Mouse (Mus musculus): ENCODE results near the gene Ehd4. TPM values are rescaled to one million over a fixed set of nuclear protein-coding genes. Genes with fewer than 3 reads are reported as not detected.

The Ehd4 gene
- polyA plus RNA-seq, 1 experiment from 2014 or later, result 50.4 TPM

DNA sequence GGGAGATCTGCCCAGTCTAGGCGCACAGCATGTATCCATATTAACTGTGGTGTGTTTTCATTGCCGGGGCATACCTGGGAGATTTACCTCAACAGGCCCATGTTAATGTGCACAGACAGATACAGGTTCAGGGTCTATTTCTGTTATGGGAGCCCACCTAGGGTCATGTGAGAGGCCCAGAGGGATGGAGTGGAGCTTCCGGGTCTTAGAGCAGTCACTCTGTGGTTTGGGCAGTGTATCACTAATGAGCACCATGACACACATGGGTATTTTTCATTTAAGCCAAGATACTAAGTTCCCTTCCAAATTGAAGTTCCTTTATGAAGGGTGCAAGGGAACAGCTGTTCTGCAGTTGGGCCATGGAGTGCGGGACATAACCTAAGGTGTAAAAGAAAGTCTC, 59.2 kb downstream of the Ehd4 start:
- no peaks in the 10 kb centered on the region for H3K9me3 ChIP-seq (ENCODE audit: low read length)
- H3K27ac ChIP-seq (ENCODE audit: low read length), result no peak overlapping the region
- H3K4me2 ChIP-seq (replicated peaks; ENCODE audit: low read depth, low read length), result no peak overlapping the region
- no peaks in the 10 kb centered on the region for H3K27me3 ChIP-seq (ENCODE audit: insufficient read depth, low read length)
- H3K4me1 ChIP-seq (ENCODE audit: insufficient read depth, low read length), result no peaks in the 10 kb centered on the region
- no peak overlapping the region for H3K4me3 ChIP-seq (ENCODE audit: low read length)
- 95% methylated on average over 4 of the region's 4 CpGs for WGBS
- no peak overlapping the region for H3K9ac ChIP-seq (replicated peaks; ENCODE audit: low read length)
- no peaks in the 10 kb centered on the region; the same call in 1 of the 2 replicates for H3K36me3 ChIP-seq (ENCODE audit: insufficient read depth, low read length)
- no peak for ATAC-seq (ENCODE audit: low FRiP score, low TSS enrichment)

DNA sequence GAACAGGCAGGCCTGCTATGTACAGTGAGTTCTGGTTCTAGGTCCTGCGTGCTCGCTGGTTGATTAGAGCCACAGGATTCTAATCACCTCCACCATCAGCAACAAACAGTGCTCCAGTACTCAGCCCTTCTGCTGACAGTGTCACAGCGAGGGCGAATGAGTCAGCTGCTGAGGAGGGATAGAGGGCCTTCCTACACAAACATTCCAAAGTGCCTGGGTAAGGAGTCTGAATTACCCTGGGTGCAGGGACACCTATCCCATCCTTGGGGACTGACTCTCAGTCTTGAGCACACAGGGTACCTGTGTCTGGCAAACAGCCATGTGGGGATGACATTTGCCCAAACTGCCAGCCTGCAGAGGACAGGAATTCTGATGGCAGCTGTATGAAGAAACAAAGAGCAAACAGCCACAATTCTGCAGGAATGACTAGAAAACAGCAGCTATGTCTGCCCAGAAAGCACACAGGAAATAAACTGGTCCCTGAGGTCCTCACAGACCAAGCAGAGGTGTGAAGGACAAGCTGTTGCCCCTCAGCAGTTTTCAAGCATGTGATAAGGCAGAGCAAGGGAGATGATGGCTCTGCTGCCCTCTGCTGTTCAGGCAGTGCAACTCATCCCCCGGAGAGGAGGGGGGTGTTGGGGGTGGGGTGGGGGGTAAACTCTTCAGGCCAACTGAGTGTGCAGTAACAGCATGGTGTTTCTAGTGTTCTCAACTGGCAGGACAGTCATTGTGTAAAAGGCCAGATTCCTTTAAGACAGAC, 60.6 kb downstream of the Ehd4 start:
- no peaks in the 10 kb centered on the region for H3K36me3 ChIP-seq (ENCODE audit: insufficient read depth, low read length)
- H3K4me3 ChIP-seq (ENCODE audit: low read length), result no peak overlapping the region
- no peaks in the 10 kb centered on the region for H3K9me3 ChIP-seq (ENCODE audit: low read length)
- no peaks in the 10 kb centered on the region for H3K27me3 ChIP-seq (ENCODE audit: insufficient read depth, low read length)
- no peak overlapping the region for H3K9ac ChIP-seq (replicated peaks; ENCODE audit: low read length)
- ATAC-seq (ENCODE audit: low FRiP score, low TSS enrichment), result 0 out of 2 replicates have a peak, but pooled peaks have one; percentile 4
- no peak overlapping the region for H3K27ac ChIP-seq (ENCODE audit: low read length)
- no peaks in the 10 kb centered on the region for H3K4me1 ChIP-seq (ENCODE audit: insufficient read depth, low read length)
- 59% methylated on average over 5 of the region's 5 CpGs for WGBS
- H3K4me2 ChIP-seq (replicated peaks; ENCODE audit: low read depth, low read length), result no peak overlapping the region

DNA sequence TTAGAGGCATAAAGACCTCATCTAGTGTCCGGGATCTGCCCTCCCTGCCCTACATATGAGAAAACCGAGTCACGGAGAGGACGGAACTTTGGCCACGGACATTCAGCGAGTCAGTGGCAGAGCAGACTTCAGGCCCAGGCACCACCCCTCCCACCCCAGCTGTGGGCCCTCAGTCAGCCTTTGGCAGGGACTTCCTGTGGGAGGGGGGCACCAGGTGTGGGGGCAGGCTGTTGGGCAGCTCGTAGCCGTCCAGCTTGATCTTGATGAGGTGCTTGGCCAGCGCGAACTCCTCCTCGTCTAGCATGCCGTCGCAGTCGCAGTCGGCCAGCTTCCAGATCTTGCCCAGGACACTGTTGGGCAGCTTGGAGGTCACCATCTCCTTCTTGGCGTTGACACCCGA, 63.4 kb downstream of the Ehd4 start:
- Histone ChIP-seq H3K9ac (replicated peaks; ENCODE audit: low read length) (no peak overlapping the region), H3K9me3 (ENCODE audit: low read length) (no peaks in the 10 kb centered on the region), H3K4me2 (replicated peaks; ENCODE audit: low read depth, low read length) (no peak overlapping the region), H3K27me3 (ENCODE audit: insufficient read depth, low read length) (no peaks in the 10 kb centered on the region), H3K4me1 (ENCODE audit: insufficient read depth, low read length) (no peaks in the 10 kb centered on the region), H3K27ac (ENCODE audit: low read length) (no peak overlapping the region), H3K36me3 (ENCODE audit: insufficient read depth, low read length) (no peaks in the 10 kb centered on the region), H3K4me3 (ENCODE audit: low read length) (no peak overlapping the region)
- no peak for ATAC-seq (ENCODE audit: low FRiP score, low TSS enrichment)
- 80% methylated on average over 17 of the region's 17 CpGs for WGBS

DNA sequence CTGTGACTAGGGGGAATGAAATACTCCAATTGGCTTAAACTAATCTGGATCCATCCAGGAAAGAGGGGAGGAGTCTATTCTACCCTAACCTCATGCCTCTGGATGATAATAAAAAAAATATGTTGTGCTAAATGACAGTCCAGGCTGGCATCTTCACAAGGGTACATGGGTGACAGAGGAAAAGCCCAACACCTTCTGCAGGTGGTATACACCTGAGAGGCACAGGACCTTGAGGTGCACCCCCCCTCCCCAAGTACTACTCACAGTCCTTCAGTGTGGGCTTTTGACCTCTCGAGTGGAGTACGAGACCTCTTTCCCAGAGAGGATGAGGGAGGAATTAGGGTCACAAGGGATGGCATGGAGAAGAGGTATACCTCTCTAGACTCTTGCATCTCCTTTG, 66.5 kb downstream of the Ehd4 start:
- no peak overlapping the region for H3K4me3 ChIP-seq (ENCODE audit: low read length)
- 85% methylated on average over 2 of the region's 2 CpGs for WGBS

DNA sequence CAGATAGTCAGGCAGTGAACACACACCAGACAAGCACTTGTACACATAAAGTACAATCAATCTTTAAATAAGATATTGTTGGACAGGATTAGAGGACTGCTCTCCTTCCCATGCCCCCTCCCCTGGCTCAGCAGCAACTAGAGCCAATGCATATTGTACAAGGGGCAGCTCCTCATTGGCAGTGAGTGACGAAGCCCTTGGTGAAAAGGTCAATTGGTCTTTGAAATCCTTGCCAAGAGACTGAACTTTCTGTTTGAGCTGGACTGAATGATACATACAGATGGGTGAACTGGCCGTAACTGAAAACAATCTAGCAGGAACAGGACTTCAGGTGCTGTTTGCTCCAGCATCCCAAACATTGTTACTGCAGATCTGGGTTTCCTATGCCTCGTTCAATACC, 67.0 kb downstream of the Ehd4 start:
- Histone ChIP-seq H3K36me3 (ENCODE audit: insufficient read depth, low read length) (no peaks in the 10 kb centered on the region), H3K4me1 (ENCODE audit: insufficient read depth, low read length) (no peaks in the 10 kb centered on the region), H3K4me2 (replicated peaks; ENCODE audit: low read depth, low read length) (no peak overlapping the region), H3K9me3 (ENCODE audit: low read length) (no peaks in the 10 kb centered on the region), H3K27ac (ENCODE audit: low read length) (no peak overlapping the region), H3K27me3 (ENCODE audit: insufficient read depth, low read length) (no peaks in the 10 kb centered on the region), H3K9ac (replicated peaks; ENCODE audit: low read length) (no peak overlapping the region), H3K4me3 (ENCODE audit: low read length) (no peak overlapping the region)
- no peak for ATAC-seq (ENCODE audit: low FRiP score, low TSS enrichment)
- 86% methylated on average over 3 of the region's 3 CpGs for WGBS

More for the DNA sequence above, 66.5 kb downstream of the Ehd4 start:
- Histone ChIP-seq H3K27ac (ENCODE audit: low read length) (no peak overlapping the region), H3K4me1 (ENCODE audit: insufficient read depth, low read length) (no peaks in the 10 kb centered on the region), H3K9ac (replicated peaks; ENCODE audit: low read length) (no peak overlapping the region), H3K9me3 (ENCODE audit: low read length) (no peaks in the 10 kb centered on the region), H3K27me3 (ENCODE audit: insufficient read depth, low read length) (no peaks in the 10 kb centered on the region), H3K4me2 (replicated peaks; ENCODE audit: low read depth, low read length) (no peak overlapping the region), H3K36me3 (ENCODE audit: insufficient read depth, low read length) (no peaks in the 10 kb centered on the region)
- no peak for ATAC-seq (ENCODE audit: low FRiP score, low TSS enrichment)

DNA sequence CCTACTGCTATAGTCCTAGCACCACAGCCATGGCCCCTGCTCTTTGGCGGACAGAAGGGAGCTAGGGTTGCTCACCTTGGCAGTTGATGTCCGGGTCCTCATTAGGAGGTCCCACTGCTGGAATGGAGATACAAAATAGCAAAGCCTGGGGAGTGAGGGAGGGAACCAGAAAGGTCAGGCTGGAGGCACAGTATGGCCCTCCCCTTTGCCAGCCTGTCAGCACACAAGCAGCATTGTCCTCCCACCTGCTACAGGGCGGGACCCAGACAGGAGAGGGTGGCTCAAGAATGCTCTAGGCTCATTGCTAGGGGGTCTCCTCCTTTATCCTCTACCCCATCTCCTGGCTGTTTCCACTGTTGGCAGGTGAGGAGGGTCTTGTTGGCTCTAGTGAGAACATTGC, 68.4 kb downstream of the Ehd4 start:
- Histone ChIP-seq H3K4me1 (ENCODE audit: insufficient read depth, low read length) (no peaks in the 10 kb centered on the region), H3K4me2 (replicated peaks; ENCODE audit: low read depth, low read length) (no peak overlapping the region), H3K9ac (replicated peaks; ENCODE audit: low read length) (no peak overlapping the region), H3K9me3 (ENCODE audit: low read length) (no peaks in the 10 kb centered on the region), H3K36me3 (ENCODE audit: insufficient read depth, low read length) (no peaks in the 10 kb centered on the region), H3K27ac (ENCODE audit: low read length) (no peak overlapping the region), H3K27me3 (ENCODE audit: insufficient read depth, low read length) (no peaks in the 10 kb centered on the region), H3K4me3 (ENCODE audit: low read length) (no peak overlapping the region)
- ATAC-seq (ENCODE audit: low FRiP score, low TSS enrichment), result no peak
- WGBS, result 75% methylated on average over 3 of the region's 3 CpGs

DNA sequence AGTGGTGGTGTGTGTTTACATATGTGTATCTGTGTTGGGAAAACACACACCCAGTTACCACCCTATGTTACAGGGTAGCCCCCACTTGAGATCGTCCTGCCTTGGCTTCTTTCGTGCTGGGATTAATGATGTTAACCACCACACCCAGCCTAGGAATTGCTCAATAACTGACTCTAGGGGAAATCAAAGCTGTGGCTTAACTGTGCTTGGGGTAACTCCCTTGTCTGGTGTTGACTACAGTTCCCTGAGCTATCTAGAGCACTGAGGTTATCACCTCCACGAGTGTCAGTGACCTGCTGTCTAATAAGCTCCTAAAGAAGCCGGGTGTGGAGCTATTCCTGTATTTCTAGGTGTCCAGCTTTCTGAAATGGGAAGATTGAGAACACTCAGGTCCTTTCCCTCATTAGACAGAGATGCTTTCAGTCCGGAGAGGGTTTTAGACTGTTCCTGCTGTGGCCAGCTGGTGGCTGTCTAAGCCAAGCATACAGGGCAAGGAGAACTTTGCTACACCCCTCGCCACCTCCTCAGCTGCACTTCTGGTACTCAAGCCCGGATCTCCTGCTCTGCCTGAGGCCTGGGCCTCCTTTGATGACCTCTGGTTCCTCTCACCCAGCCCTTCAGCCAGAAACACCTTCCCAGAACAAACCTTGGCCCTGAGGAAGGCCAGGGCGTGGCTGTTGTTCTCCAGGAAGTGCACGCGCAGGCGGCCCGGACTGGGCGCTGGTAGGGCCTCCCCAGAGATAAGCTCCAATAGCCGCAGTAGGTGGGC, 69.6 kb downstream of the Ehd4 start:
- H3K36me3 ChIP-seq (ENCODE audit: insufficient read depth, low read length), result no peaks in the 10 kb centered on the region
- no peak overlapping the region for H3K9ac ChIP-seq (replicated peaks; ENCODE audit: low read length)
- no peak overlapping the region for H3K4me3 ChIP-seq (ENCODE audit: low read length)
- H3K27me3 ChIP-seq (ENCODE audit: insufficient read depth, low read length), result no peaks in the 10 kb centered on the region
- ATAC-seq (ENCODE audit: low FRiP score, low TSS enrichment), result peak; percentile 52; the same call in 1 of the 2 replicates
- no peaks in the 10 kb centered on the region for H3K4me1 ChIP-seq (ENCODE audit: insufficient read depth, low read length)
- no peaks in the 10 kb centered on the region for H3K9me3 ChIP-seq (ENCODE audit: low read length)
- 72% methylated on average over 14 of the region's 14 CpGs for WGBS
- H3K27ac ChIP-seq (ENCODE audit: low read length), result no peak overlapping the region
- no peak overlapping the region for H3K4me2 ChIP-seq (replicated peaks; ENCODE audit: low read depth, low read length)

DNA sequence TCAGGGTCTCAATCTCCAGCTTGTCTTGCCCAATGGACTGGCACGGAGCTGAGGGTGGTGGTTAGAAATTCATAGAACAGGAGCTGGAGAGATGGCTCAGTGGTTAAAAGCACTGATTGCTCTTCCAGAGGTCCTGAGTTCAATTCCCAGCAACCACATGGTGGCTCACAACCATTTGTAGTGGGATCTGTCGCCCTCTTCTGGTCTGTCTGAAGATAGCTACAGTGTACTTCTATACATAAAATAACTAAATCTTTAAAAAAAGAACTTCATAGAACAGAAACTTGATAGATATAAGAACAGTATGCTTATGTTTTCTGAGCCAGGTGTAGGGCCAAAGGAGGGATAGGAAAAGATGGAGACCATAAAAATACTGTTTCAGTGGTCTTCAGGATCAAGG, 72.0 kb downstream of the Ehd4 start:
- Histone ChIP-seq H3K27ac (ENCODE audit: low read length) (no peak overlapping the region), H3K36me3 (ENCODE audit: insufficient read depth, low read length) (no peaks in the 10 kb centered on the region), H3K27me3 (ENCODE audit: insufficient read depth, low read length) (no peaks in the 10 kb centered on the region), H3K9me3 (ENCODE audit: low read length) (no peaks in the 10 kb centered on the region), H3K4me2 (replicated peaks; ENCODE audit: low read depth, low read length) (no peak overlapping the region), H3K9ac (replicated peaks; ENCODE audit: low read length) (no peak overlapping the region), H3K4me1 (ENCODE audit: insufficient read depth, low read length) (no peaks in the 10 kb centered on the region), H3K4me3 (ENCODE audit: low read length) (no peak overlapping the region)
- ATAC-seq (ENCODE audit: low FRiP score, low TSS enrichment), result no peak
- WGBS, result 76% methylated on average over 2 of the region's 2 CpGs

DNA sequence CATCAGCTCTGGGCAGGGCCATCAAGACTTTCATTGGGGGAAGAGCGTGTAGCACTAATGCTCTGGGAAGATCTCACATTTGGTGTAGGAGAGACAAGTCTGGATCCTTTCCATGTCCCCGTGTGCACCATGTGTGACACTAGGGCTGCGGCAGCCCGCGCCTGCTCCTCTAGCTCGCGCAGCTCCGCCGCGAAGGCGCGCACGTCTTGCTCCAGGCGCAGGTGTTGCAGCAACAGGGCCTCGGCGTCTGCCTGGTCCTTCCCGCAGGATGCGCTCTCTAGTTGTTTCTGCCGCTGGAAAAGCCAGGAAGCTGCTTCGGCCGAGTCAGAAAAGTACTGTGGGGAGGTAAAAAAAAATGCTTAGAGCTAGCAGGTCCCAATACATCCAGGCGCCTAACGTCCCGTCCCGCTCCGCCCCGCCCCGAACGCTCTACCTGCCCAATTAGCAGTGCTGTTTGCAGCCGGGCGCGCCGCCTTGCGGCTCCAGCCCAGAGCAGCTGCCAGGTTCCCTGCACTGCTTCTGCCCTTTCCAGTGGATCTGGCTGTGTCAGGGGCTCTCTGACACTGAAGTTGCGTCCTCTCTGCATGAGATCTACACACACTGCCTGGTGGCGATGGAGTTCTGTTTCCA, 78.2 kb downstream of the Ehd4 start:
- H3K4me2 ChIP-seq (replicated peaks; ENCODE audit: low read depth, low read length), result peak overlapping the region; percentile 58
- H3K27me3 ChIP-seq (ENCODE audit: insufficient read depth, low read length), result peaks cover 23% of the 10 kb centered on the region; the same call in 1 of the 2 replicates
- WGBS, result 2% methylated on average over 36 of the region's 36 CpGs
- no peak overlapping the region for H3K27ac ChIP-seq (ENCODE audit: low read length)
- H3K36me3 ChIP-seq (ENCODE audit: insufficient read depth, low read length), result no peaks in the 10 kb centered on the region
- peak overlapping the region; percentile 27; the same call in 1 of the 2 replicates for H3K9ac ChIP-seq (replicated peaks; ENCODE audit: low read length)
- peak overlapping the region; percentile 41 for H3K4me3 ChIP-seq (ENCODE audit: low read length)
- H3K4me1 ChIP-seq (ENCODE audit: insufficient read depth, low read length), result peaks cover 10% of the 10 kb centered on the region
- peak; percentile 75; the same call in 1 of the 2 replicates for ATAC-seq (ENCODE audit: low FRiP score, low TSS enrichment)
- no peaks in the 10 kb centered on the region for H3K9me3 ChIP-seq (ENCODE audit: low read length)
